Mouse (Mus musculus) cerebellum, adult 9-10 months (tissue): ENCODE results near the gene Rnf20.
"Not testable (repeated sequence)": the region's sequence is repeated elsewhere in the genome, so short reads cannot be mapped to it uniquely, and the experiment has no call there.

Experiments used
- DNase-seq: peaks from one replicate; pipeline ENCODE4 v3.0.0; 2022

Gene Rnf20

GRCm38 (mm10) chr4:49631319-49632138, at the start of gene Rnf20:
Gene Rnf20, plus strand, starts transcription at chr4:49632006.
- peak; percentile 96 for DNase-seq

DNA sequence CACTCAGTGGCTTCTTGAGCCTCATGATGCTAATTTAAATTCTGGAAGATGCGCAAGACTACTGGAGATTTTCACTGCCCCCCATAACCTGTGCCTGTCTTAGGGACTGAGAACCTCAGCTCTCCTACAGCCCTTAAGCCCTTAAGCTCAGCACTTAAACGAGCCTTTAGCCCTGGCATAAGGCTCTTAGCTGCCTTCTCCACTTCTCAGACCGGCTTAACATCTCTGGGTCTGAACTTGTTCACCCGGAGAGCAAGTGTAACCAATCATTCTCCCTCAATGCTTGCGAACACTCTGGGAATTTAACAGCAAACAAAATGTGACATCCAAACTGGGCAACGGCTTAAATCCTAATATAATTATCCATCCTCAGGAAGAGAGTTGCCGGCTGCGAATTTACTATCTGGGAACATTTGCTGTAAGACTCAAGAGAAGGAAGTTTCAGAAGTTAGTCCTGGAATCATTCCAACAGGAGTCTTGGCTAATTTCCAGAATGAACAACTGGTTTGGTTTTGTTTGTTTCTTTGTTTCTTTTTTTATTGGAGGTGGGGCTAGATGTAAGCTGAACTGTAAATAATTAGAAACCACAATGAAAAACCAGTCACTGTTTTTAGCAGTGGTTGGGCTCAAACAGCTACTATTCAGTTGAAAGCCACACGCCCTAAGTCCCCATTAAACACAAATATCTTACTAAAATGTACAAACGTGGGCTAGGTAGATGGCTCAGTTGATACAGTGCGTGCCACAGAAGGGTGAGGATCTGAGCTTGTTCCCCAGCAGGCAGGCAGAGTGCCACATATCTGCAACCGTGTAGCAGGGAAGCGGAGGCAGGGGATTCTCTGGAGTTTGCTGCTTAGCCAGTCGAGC, 47.6 kb upstream of the Rnf20 start:
- DNase-seq: no peak

GRCm38 (mm10) chr4:49585524-49586101, 46.2 kb upstream of the Rnf20 start:
- DNase-seq: no peak

GRCm38 (mm10) chr4:49586811-49587210, 45.0 kb upstream of the Rnf20 start:
- no peak for DNase-seq

GRCm38 (mm10) chr4:49590152-49590551, 41.7 kb upstream of the Rnf20 start:
- DNase-seq: no peak

DNA sequence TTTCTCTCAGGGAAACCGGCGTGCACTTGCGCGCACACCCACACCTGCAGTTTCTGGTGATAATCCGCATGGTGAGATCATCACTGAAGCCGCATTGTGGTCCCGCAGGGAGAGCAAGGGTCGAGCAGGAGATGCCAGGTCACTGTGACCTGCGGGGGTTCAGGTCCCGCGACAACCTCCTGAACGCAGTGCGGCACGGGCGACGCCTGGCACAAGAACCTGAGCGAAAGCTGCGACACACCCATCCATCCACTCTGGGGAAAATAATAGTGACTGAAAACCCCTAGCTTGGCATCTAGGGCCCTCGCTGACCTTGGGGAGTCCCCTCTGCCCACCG, 35.0 kb upstream of the Rnf20 start:
- DNase-seq: no peak

- DNase-seq: peak; percentile 82
Measured at GRCm38 (mm10) chr4:49597183-49598100, 34.4 kb upstream of the Rnf20 start, which contains the start of gene Tmem246. Gene Tmem246, minus strand, starts transcription at chr4:49597876.

- no peak for DNase-seq
Measured at GRCm38 (mm10) chr4:49603161-49603560, 28.6 kb upstream of the Rnf20 start.

DNA sequence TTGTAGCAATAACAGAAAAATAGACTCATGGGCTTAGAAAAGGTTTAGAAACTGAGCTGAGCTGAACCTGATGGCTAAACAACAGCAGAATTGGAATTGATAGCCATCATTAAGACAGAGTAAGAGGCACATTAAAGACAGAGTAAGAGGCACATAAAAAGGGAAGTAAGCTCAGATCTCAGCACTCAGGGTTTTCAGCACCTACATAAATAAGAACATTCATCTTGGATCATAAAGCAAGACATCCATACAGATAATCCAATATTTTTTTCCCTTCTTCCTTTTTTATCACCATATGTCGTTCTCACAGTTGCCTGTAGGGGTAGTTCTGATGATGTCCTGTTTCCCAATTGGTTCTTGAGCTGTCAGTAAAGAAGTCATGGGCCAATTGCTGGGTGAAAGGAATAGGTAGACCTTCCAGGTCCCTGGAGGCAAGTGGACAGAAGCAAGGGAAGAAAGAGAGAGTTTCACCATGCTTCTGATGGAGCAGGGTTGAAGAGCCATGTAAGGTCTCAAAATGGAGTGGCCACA, 27.7 kb upstream of the Rnf20 start:
- no peak for DNase-seq

GRCm38 (mm10) chr4:49604616-49605015, 27.2 kb upstream of the Rnf20 start:
- DNase-seq: no peak

DNA sequence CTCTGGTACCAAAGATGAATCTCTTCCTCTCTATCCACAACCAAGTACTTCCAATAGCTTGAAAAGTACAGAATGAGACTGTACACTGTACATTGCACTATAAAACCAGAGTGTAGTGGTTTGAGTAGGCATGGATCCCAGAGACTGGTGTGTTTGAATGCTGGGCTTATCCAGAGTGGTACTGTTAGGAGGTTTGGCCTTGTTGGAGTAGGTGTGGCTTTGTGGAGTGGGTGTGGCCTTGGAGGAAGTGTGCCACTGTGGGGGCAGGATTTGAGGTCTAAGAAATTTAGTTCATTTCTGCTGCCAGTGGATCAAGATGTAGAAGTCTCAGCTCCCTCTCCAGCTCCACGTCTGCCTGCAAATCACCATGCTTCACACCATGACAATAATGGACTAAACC, 26.3 kb upstream of the Rnf20 start:
- no peak for DNase-seq

- DNase-seq: no peak
Measured at GRCm38 (mm10) chr4:49616924-49617323, 14.9 kb upstream of the Rnf20 start.

GRCm38 (mm10) chr4:49619861-49620260, 11.9 kb upstream of the Rnf20 start:
- DNase-seq: not testable (repeated sequence)

- no peak for DNase-seq
Measured at GRCm38 (mm10) chr4:49622272-49622671, 9.5 kb upstream of the Rnf20 start.

DNA sequence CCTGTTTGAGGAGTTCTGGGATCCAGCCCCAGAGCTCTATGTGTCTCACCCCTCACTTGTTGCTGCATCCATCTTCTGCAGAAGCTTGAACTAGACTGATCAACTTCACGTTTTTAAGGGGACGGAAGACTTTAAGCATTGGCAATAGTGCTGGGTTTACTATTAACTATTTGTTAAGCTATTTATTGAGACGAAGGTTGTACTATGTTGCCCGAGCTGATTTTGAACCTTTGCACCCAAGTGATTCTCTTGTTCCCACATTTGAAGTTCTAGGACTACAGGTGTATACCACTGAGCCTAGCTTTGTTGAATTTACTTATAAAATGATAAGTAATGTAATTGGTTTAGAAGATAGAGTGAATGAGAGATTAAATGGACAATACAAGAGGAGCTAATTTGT, 7.9 kb upstream of the Rnf20 start:
- no peak for DNase-seq

DNA sequence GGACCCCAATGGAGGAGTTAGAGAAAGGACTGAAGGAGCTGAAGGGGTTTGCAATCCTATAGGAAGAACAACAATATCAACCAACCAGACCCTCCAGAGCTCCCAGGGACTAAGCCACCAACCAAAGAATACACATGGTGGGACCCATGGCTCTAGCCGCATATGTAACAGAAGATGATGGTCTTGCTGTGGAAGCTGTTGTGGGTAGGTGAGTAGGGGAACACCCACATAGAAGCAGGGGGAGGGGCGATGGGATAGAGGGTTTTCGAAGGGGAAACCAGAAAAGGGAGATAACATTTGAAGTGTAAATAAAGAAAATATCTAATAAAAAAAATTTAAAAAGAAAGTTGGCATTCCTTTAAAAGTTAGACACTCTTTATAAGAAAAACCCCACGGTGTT, 6.8 kb upstream of the Rnf20 start:
- not testable (repeated sequence) for DNase-seq

DNA sequence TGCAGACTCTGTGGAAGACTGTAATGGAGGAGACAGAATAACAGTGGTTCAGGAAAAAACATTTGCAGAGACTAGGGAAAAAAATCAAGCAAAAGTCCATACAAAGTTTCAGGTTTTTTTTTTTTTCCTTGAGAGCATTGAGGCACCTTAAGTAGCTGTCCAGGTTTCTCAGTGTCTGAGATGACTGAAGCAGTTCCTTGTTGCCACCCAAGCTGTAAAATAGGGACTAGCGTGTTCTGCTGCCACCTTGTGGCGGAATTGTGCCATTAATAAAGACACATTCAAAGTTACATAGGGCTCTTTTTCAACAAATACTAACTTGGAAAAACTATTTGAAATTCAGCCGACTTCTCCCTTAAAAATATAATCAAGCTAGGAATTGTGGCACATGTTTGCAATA, 4.8 kb upstream of the Rnf20 start:
- DNase-seq: peak; percentile 80

GRCm38 (mm10) chr4:49628941-49629340, 2.9 kb upstream of the Rnf20 start:
- DNase-seq: no peak

- DNase-seq: no peak
Measured at GRCm38 (mm10) chr4:49632139-49632481, 304 bp downstream of the Rnf20 start.

DNA sequence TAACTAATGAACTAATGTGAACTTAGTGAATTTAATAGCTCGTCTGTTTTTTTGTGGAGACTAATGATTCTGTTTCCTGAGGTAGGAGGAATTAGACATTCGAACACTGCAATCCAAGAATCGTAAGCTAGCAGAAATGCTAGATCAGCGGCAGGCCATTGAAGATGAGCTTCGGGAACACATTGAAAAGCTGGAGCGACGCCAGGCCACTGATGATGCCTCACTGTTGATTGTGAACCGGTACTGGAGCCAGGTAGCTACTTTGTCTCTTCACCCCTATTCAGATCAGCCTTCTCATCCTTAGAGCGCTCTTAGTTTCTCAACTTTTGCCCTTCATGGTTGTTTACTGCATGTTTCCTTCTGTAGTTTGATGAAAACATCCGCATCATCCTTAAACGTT, 6.0 kb downstream of the Rnf20 start:
- no peak for DNase-seq

- no peak for DNase-seq
Measured at GRCm38 (mm10) chr4:49639913-49640312, 8.1 kb downstream of the Rnf20 start.

DNA sequence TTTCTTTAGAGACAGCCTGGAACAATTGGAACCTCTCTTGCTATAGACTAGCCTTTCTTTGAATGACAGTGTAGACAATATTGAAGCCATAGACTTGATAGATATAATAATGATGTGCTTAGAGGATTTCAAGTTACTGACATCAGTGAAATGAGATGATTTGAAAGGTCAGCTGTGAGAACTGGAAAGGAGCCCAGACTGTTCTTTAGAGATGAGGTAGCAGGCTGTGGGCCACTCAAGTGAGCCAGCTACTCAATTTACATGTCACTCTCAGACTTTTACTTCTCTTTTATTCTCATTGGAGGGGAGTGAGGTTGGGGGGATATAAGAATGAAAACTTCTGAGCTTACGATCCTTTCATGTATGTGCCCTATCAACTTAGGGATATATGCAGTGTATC, 27.6 kb downstream of the Rnf20 start:
- DNase-seq: no peak
